Mouse (Mus musculus): Measurements from ENCODE around the gene Gm20671. TPM values are rescaled to one million over a fixed set of nuclear protein-coding genes. Genes with fewer than 3 reads are reported as not detected.
"Not testable (repeated sequence)": the region's sequence is repeated elsewhere in the genome, so short reads cannot be mapped to it uniquely, and the experiment has no call there.

Gm20671 gene
- polyA plus RNA-seq, 1 experiment from 2014 or later, result not detected

DNA sequence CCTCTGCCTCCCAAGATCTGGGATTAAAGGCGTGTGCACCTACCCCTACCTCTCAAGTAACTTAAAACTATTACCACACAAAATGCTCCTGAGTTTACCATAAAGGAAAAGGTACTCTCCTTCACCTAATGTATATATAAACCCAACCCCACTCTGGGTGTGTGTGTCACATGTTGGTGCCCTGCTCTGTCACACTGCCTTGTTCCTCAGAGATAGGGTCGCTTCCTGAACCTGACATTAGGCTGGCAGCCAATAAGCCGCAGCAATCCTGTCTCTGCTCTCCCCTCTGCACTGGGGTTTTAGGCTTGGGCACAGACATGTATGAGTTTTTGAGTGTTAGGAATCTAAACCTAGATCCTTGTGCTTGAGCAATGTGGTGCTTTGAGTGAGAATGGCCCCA lies 48.7 kb downstream of the Gm20671 start:
- 0 out of 2 replicates have a peak, but pooled peaks cover 6% of the 10 kb centered on the region for H3K4me1 ChIP-seq (replicated peaks)
- no peaks in the 10 kb centered on the region for H3K9me3 ChIP-seq
- H3K4me3 ChIP-seq, result no peak overlapping the region
- no peak for ATAC-seq (ENCODE audit: low read depth)
- no peak overlapping the region for H3K27ac ChIP-seq (replicated peaks)
- no peaks in the 10 kb centered on the region for H3K27me3 ChIP-seq
- no peak overlapping the region for H3K4me2 ChIP-seq
- no peak overlapping the region for H3K9ac ChIP-seq
- WGBS, result 93% methylated on average over 3 of the region's 3 CpGs
- peaks cover 20% of the 10 kb centered on the region for H3K36me3 ChIP-seq

DNA sequence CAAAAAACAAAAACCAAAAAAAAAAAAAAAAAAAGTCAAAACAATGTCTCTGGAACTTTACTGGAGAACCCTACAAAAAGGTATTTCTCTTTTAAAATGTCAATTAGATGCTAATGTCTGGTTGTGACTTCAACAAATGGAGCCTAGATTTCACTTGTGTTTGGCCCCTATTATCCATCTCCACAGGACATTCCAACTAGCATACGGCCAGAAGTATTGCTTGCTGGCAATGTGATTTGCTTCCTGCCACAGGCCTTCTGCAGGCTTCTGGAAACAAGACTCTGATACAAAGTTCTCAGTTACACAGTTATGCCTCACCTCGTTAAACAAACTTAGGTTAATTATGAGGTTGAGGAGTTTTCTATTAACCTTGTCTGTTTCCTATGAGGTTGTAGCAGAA lies 54.5 kb downstream of the Gm20671 start:
- WGBS, result 80% methylated on average over 2 of the region's 2 CpGs

DNA sequence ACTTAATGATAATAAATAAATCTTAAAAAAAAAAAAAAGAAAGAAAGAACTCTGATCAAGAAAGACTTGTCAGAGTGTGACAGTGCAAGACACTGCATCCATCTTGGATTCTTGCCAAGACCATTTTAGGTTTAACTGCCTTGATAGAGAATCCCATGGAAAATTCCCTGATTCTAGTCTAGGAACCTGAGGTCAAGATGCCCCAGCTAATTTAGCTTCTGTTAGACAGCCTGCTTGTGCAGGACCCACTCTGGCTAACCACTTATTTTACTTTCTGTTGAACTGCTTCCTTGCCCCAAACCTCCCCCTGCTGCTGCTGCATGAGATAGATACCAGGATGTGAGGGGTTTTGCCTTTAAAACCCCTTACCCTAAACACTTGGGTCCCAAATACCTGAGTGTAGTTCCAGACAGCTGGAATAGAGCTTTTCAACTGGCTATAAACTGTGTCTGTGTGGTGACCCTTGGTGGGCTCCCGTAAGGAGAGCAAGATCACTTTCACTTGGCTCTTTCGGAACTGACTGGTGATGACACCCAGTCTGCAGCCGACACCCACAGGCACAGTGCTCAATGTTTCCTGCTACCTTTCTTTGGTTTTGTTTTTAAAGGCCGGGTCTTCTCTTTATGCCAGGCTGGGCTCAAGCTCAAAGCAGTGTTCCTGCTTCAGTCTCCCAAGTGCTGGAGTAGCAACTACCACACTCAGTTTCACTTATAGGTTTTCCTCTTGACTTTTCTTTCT lies 59.1 kb downstream of the Gm20671 start:
- H3K9me3 ChIP-seq, result no peaks in the 10 kb centered on the region
- ATAC-seq (ENCODE audit: low read depth), result no peak
- no peak overlapping the region for H3K4me2 ChIP-seq
- H3K27ac ChIP-seq (replicated peaks), result no peak overlapping the region
- 93% methylated on average over 4 of the region's 4 CpGs for WGBS
- H3K4me1 ChIP-seq (replicated peaks), result no peaks in the 10 kb centered on the region
- peaks cover 51% of the 10 kb centered on the region for H3K36me3 ChIP-seq
- no peaks in the 10 kb centered on the region for H3K27me3 ChIP-seq
- H3K4me3 ChIP-seq, result no peak overlapping the region
- no peak overlapping the region for H3K9ac ChIP-seq

More for the DNA sequence above, 54.5 kb downstream of the Gm20671 start:
- H3K27ac ChIP-seq (replicated peaks), result no peak overlapping the region
- H3K9me3 ChIP-seq, result no peaks in the 10 kb centered on the region
- peaks cover 47% of the 10 kb centered on the region for H3K36me3 ChIP-seq
- no peak overlapping the region for H3K9ac ChIP-seq
- no peak overlapping the region for H3K4me2 ChIP-seq
- H3K4me1 ChIP-seq (replicated peaks), result 0 out of 2 replicates have a peak, but pooled peaks cover 6% of the 10 kb centered on the region
- no peaks in the 10 kb centered on the region for H3K27me3 ChIP-seq
- H3K4me3 ChIP-seq, result no peak overlapping the region
- no peak for ATAC-seq (ENCODE audit: low read depth)

DNA sequence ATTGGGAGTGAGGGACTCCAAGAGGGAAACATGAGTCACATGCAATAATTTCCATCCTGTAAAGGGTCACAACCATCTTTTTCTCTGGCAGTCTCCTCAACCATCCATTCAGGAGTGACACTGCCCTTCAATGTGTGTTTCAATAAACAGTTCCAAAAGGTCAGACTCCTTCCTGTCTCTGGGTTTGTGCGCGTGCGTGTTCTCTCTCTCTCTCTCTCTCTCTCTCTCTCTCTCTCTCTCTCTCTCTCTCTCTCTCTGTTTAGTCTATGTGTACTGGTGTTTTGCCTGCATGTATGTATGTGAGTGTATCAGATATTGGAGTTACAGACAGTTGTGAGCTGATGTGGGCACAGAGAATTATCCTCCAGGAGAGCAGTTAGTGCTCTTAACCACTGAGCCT lies 59.9 kb downstream of the Gm20671 start:
- no peak overlapping the region for H3K4me3 ChIP-seq
- no peaks in the 10 kb centered on the region for H3K9me3 ChIP-seq
- H3K9ac ChIP-seq, result no peak overlapping the region
- no peak overlapping the region for H3K27ac ChIP-seq (replicated peaks)
- peaks cover 52% of the 10 kb centered on the region for H3K36me3 ChIP-seq
- no peaks in the 10 kb centered on the region for H3K27me3 ChIP-seq
- H3K4me1 ChIP-seq (replicated peaks), result no peaks in the 10 kb centered on the region
- no peak overlapping the region for H3K4me2 ChIP-seq
- 89% methylated on average over 3 of the region's 3 CpGs for WGBS
- ATAC-seq (ENCODE audit: low read depth), result no peak

DNA sequence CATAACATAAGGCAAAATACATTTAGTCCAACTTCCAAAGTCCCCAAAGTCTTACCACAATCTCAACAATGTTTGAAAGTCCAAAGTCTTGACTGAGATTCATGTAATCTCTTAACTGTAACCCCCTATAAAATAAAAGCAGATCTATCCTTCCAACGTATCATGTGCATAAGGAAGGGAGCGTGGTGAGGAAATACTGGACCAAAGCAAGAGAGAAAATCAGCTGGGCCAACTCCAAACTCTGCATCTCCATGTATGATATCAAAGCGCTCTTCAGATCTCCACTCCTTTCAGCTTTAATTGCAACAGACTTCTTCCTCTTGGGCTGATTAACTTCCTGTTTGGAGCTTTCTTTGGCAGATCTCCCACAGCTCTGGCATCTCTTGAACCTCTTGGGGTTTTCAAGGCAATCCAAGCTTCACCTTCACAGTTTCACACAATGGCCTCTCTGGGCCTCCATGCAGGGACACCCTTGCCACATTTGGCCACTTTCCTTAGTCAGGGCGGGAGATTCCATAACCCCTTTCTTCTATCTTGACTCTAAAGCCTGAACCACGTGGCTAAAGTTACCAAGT lies 65.3 kb downstream of the Gm20671 start:
- Histone ChIP-seq H3K4me3 (no peak overlapping the region), H3K9ac (no peak overlapping the region), H3K36me3 (peaks cover 48% of the 10 kb centered on the region), H3K4me2 (no peak overlapping the region), H3K9me3 (no peaks in the 10 kb centered on the region), H3K4me1 (replicated peaks) (no peaks in the 10 kb centered on the region), H3K27ac (replicated peaks) (no peak overlapping the region), H3K27me3 (no peaks in the 10 kb centered on the region)
- 96% methylated on average over 5 of the region's 5 CpGs for WGBS
- no peak for ATAC-seq (ENCODE audit: low read depth)

DNA sequence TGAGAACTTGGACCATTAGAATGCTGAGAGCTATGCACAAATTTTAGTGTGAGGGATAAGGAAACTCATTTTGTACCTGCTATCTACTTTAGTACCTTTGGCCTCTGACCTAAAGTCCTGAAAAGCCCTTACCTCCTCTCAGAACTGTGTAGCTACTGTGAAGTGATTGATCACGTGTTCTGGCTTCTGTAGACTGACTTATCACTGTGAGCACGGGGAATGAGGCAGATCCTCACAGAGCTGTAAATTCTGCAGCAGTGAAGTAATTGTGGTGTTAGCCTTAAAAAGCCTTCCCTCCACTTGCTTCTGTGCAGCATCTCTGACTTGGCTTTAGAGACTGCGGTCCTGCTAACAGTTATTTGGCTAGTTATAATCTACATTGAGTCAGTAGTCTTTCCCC lies 66.1 kb downstream of the Gm20671 start:
- H3K27ac ChIP-seq (replicated peaks), result no peak overlapping the region
- WGBS, result 84% methylated on average over 3 of the region's 3 CpGs
- H3K9ac ChIP-seq, result no peak overlapping the region
- peaks cover 48% of the 10 kb centered on the region for H3K36me3 ChIP-seq
- no peak overlapping the region for H3K4me2 ChIP-seq
- no peaks in the 10 kb centered on the region for H3K4me1 ChIP-seq (replicated peaks)
- no peaks in the 10 kb centered on the region for H3K9me3 ChIP-seq
- ATAC-seq (ENCODE audit: low read depth), result no peak
- no peak overlapping the region for H3K4me3 ChIP-seq
- H3K27me3 ChIP-seq, result no peaks in the 10 kb centered on the region

DNA sequence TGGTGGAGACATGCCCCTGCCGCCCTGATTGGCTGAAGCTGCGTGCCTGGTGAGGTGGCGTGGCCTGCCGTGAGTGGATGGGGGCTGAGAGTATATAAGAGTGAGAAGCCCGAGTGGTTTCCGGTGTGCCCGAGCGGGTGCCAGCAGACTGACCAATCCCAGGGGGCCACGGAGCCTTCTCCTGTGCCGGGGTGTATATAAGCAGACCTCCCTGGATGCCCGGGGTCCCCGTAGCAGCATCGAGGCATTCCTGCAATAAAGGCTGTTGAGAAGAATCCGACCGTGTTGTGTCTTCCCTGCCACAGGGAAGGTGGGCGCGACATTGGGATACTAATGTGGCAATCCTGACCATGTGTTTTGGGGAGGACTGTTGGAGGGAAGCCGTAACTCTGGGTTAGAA lies 66.6 kb downstream of the Gm20671 start:
- 95% methylated on average over 18 of the region's 18 CpGs for WGBS
- not testable (repeated sequence) for H3K27me3 ChIP-seq; H3K9me3 ChIP-seq; ATAC-seq (ENCODE audit: low read depth); H3K4me1 ChIP-seq (replicated peaks); H3K27ac ChIP-seq (replicated peaks); H3K4me3 ChIP-seq; H3K4me2 ChIP-seq; H3K9ac ChIP-seq
- H3K36me3 ChIP-seq, result peaks cover 48% of the 10 kb centered on the region

DNA sequence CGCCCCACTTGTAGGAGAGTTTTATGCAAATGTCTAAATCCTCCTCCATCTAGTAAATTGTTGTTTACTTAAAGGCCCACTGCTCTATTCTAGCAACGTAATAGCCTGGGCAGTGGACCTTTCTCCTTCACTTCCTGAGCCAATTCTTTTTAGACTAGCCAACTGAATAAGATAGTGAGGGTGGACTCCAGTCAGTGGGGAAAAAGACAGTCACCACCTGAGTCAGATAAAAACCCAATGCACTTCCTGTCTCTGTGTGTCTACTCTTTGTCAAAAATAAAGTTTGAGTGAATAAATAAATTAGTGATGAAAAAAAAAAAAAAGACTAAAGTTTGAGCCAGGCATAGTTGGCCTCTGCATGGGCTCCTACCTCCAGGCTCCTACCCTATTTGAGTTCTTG lies 67.2 kb downstream of the Gm20671 start:
- H3K36me3 ChIP-seq, result peaks cover 47% of the 10 kb centered on the region
- H3K9ac ChIP-seq, result no peak overlapping the region
- H3K4me1 ChIP-seq (replicated peaks), result no peaks in the 10 kb centered on the region
- no peak for ATAC-seq (ENCODE audit: low read depth)
- H3K4me3 ChIP-seq, result no peak overlapping the region
- H3K27ac ChIP-seq (replicated peaks), result no peak overlapping the region
- WGBS, result 81% methylated on average over 2 of the region's 2 CpGs
- H3K27me3 ChIP-seq, result no peaks in the 10 kb centered on the region
- H3K4me2 ChIP-seq, result no peak overlapping the region
- H3K9me3 ChIP-seq, result no peaks in the 10 kb centered on the region

DNA sequence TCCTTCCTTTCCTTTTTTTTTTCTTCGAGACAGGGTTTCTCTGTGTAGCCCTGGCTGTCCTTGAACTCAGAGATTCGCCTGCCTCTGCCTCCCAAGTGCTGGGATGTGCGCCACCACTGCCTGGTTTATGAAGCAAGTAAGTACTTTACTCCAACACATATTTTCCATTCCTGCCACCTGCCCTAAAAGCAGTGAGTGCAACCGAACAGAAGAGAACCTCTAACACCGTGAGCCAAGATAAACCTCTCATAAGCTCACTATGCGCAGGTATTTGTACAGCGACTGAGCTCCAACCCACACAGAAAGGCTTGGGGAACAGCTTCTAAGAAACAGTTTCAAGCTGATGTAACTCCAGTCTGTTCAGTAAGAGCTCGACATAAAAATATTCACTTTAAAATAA lies 70.8 kb downstream of the Gm20671 start:
- no peak for ATAC-seq (ENCODE audit: low read depth)
- Histone ChIP-seq H3K27ac (replicated peaks) (no peak overlapping the region), H3K4me2 (no peak overlapping the region), H3K4me3 (no peak overlapping the region), H3K9me3 (no peaks in the 10 kb centered on the region), H3K27me3 (no peaks in the 10 kb centered on the region), H3K4me1 (replicated peaks) (no peaks in the 10 kb centered on the region), H3K36me3 (peaks cover 13% of the 10 kb centered on the region), H3K9ac (no peak overlapping the region)
- 94% methylated on average over 8 of the region's 8 CpGs for WGBS

DNA sequence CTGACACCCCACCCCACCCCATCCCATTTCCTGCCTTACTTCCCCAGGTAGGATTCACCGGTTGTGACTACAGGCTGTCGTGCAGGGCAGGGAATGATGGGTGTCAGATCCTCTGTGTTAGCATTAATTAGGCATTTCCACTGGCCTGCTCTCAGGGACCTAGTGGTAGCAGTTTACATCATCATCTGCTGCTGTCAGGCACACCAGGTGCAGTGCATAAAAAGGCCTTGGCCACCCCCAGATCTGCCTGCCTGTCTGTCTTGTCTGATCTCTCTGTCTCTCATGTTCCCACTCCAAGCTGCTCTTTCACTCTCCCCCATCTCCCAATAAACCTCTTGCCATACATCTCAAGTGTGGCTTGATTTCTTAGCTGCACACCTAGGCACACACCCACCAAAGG lies 75.2 kb downstream of the Gm20671 start:
- H3K4me3 ChIP-seq, result no peak overlapping the region
- peaks cover 7% of the 10 kb centered on the region; the same call in 1 of the 2 replicates for H3K4me1 ChIP-seq (replicated peaks)
- H3K27ac ChIP-seq (replicated peaks), result no peak overlapping the region
- H3K9ac ChIP-seq, result no peak overlapping the region
- no peaks in the 10 kb centered on the region for H3K27me3 ChIP-seq
- no peak overlapping the region for H3K4me2 ChIP-seq
- H3K36me3 ChIP-seq, result no peaks in the 10 kb centered on the region
- no peak for ATAC-seq (ENCODE audit: low read depth)
- H3K9me3 ChIP-seq, result no peaks in the 10 kb centered on the region
- WGBS, result 47% methylated on average over 2 of the region's 2 CpGs

DNA sequence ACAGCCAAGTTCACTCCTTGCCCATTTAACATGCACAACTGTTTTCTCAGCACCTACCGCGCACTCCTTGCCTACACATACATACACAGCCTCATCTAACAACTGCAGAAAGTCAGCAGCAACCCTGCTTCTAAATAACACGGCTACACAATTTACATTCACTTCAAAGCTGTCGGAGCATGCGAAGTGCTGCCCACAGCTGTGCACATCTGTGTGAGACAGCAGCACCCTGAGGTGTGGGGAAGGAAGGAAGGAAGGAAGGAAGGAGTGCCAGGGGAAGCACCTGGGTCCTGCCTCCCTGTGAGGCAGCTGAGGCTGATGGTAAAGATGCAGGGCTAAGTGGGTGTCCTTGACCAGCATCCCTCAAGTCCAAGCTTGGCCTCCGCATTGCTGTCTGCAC lies 78.0 kb downstream of the Gm20671 start:
- no peak for ATAC-seq (ENCODE audit: low read depth)
- Histone ChIP-seq H3K9ac (no peak overlapping the region), H3K27ac (replicated peaks) (no peak overlapping the region), H3K4me3 (no peak overlapping the region), H3K4me1 (replicated peaks) (peaks cover 27% of the 10 kb centered on the region), H3K9me3 (no peaks in the 10 kb centered on the region), H3K27me3 (no peaks in the 10 kb centered on the region), H3K4me2 (no peak overlapping the region), H3K36me3 (no peaks in the 10 kb centered on the region)
- WGBS, result 89% methylated on average over 6 of the region's 6 CpGs

DNA sequence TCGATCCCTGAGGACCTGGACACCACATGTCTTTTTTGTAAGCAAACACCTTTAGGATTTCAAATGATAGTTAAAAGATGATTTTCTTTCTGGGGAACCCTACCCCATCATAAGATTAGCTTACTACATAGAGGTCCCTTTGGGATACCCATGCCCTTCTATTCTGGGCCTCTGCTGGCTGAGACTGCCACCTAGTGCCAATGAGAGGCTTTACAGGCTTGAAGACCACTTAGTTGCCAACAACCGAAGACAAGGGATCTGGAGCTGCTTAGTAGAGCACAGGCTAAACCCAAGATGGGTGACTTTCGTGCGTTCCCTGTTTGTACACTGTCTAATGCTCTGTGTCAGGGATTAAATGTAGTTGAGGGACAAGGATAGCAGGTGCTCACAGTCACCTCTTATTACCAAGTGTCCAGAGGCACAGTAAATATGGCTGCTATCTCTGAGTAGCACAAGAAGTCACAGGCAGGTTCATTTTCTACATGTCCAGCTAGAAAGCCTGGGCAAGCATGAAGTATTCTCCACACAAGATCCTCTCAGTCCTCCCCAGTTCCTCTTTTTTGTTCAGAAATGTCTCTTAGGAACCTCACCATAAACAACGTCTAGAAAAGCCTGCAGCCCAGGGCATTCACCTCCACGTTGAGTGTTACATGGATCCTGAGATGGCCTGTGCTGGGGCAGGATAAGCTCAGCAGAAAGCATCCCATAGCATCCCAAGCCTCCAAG lies 79.1 kb downstream of the Gm20671 start:
- WGBS, result 66% methylated on average over 6 of the region's 6 CpGs
- Histone ChIP-seq H3K4me1 (replicated peaks) (peaks cover 29% of the 10 kb centered on the region), H3K36me3 (no peaks in the 10 kb centered on the region), H3K9ac (no peak overlapping the region), H3K4me3 (no peak overlapping the region), H3K4me2 (no peak overlapping the region), H3K27ac (replicated peaks) (no peak overlapping the region), H3K27me3 (no peaks in the 10 kb centered on the region), H3K9me3 (no peaks in the 10 kb centered on the region)
- ATAC-seq (ENCODE audit: low read depth), result no peak
